Mouse (Mus musculus): ENCODE measurements at regions not wholly inside any gene's neighbourhood (a gene's known extent, or its start where the extent isn't known, plus 50 kb on each side); places are given as distances from the start of the nearest gene placed in this dataset.

GRCm38 (mm10) chr8:17618846-17619245 is 1359.2 kb downstream of the Defb40 start:
- Histone ChIP-seq H3K36me3 (ENCODE audit: control insufficient read depth, insufficient read depth) (no peaks in the 10 kb centered on the region), H3K4me3 (ENCODE audit: low read depth, low read length) (no peak overlapping the region), H3K9me3 (replicated peaks; ENCODE audit: control insufficient read depth, low read length) (no peaks in the 10 kb centered on the region), H3K27me3 (ENCODE audit: control insufficient read depth, insufficient read depth, low read depth, low read length) (no peaks in the 10 kb centered on the region), H3K4me2 (ENCODE audit: low read depth, low read length) (no peak overlapping the region), H3K27ac (ENCODE audit: low read length) (no peak overlapping the region), H3K4me1 (ENCODE audit: control insufficient read depth, low read depth, low read length) (no peaks in the 10 kb centered on the region), H3K9ac (ENCODE audit: low read depth, low read length) (no peak overlapping the region)
- no peak for ATAC-seq (ENCODE audit: low read depth)

GRCm38 (mm10) chr8:17618147-17618546 is 1359.9 kb downstream of the Defb40 start:
- ATAC-seq (ENCODE audit: low read depth) = no peak

GRCm38 (mm10) chr8:17602861-17603260 is 1375.2 kb downstream of the Defb40 start:
- no peaks in the 10 kb centered on the region for H3K27me3 ChIP-seq (ENCODE audit: control insufficient read depth, insufficient read depth, low read depth, low read length)
- 12% methylated on average over 1 of the region's 1 CpGs for WGBS (ENCODE audit: insufficient replicate concordance)
- H3K36me3 ChIP-seq (ENCODE audit: control insufficient read depth, insufficient read depth) = no peaks in the 10 kb centered on the region
- H3K9me3 ChIP-seq (replicated peaks; ENCODE audit: control insufficient read depth, low read length) = no peaks in the 10 kb centered on the region
- no peak overlapping the region for H3K4me2 ChIP-seq (ENCODE audit: low read depth, low read length)
- no peak overlapping the region for H3K9ac ChIP-seq (ENCODE audit: low read depth, low read length)
- no peak overlapping the region for H3K27ac ChIP-seq (ENCODE audit: low read length)
- ATAC-seq (ENCODE audit: low read depth) = no peak
- no peak overlapping the region for H3K4me3 ChIP-seq (ENCODE audit: low read depth, low read length)
- H3K4me1 ChIP-seq (ENCODE audit: control insufficient read depth, low read depth, low read length) = no peaks in the 10 kb centered on the region

More at GRCm38 (mm10) chr8:17618147-17618546, 1359.9 kb downstream of the Defb40 start:
- Histone ChIP-seq H3K27ac (ENCODE audit: low read length) (no peak overlapping the region), H3K27me3 (ENCODE audit: control insufficient read depth, insufficient read depth, low read depth, low read length) (no peaks in the 10 kb centered on the region), H3K9me3 (replicated peaks; ENCODE audit: control insufficient read depth, low read length) (no peaks in the 10 kb centered on the region), H3K4me3 (ENCODE audit: low read depth, low read length) (no peak overlapping the region), H3K4me2 (ENCODE audit: low read depth, low read length) (no peak overlapping the region), H3K4me1 (ENCODE audit: control insufficient read depth, low read depth, low read length) (no peaks in the 10 kb centered on the region), H3K9ac (ENCODE audit: low read depth, low read length) (no peak overlapping the region), H3K36me3 (ENCODE audit: control insufficient read depth, insufficient read depth) (no peaks in the 10 kb centered on the region)

- Histone ChIP-seq H3K4me1 (ENCODE audit: control insufficient read depth, low read depth, low read length) (no peaks in the 10 kb centered on the region), H3K4me3 (ENCODE audit: low read depth, low read length) (no peak overlapping the region), H3K4me2 (ENCODE audit: low read depth, low read length) (no peak overlapping the region), H3K9me3 (replicated peaks; ENCODE audit: control insufficient read depth, low read length) (no peaks in the 10 kb centered on the region), H3K27me3 (ENCODE audit: control insufficient read depth, insufficient read depth, low read depth, low read length) (no peaks in the 10 kb centered on the region), H3K36me3 (ENCODE audit: control insufficient read depth, insufficient read depth) (no peaks in the 10 kb centered on the region), H3K27ac (ENCODE audit: low read length) (no peak overlapping the region), H3K9ac (ENCODE audit: low read depth, low read length) (no peak overlapping the region)
- no peak for ATAC-seq (ENCODE audit: low read depth)
- WGBS (ENCODE audit: insufficient replicate concordance) = 57% methylated on average over 4 of the region's 4 CpGs
These were observed 1379.3 kb downstream of the Defb40 start for GRCm38 (mm10) chr8:17598736-17599135.

GRCm38 (mm10) chr8:17596559-17596958 is 1381.5 kb downstream of the Defb40 start:
- H3K36me3 ChIP-seq (ENCODE audit: control insufficient read depth, insufficient read depth) = no peaks in the 10 kb centered on the region
- no peak overlapping the region for H3K4me3 ChIP-seq (ENCODE audit: low read depth, low read length)
- no peaks in the 10 kb centered on the region for H3K4me1 ChIP-seq (ENCODE audit: control insufficient read depth, low read depth, low read length)
- no peak overlapping the region for H3K4me2 ChIP-seq (ENCODE audit: low read depth, low read length)
- no peaks in the 10 kb centered on the region for H3K9me3 ChIP-seq (replicated peaks; ENCODE audit: control insufficient read depth, low read length)
- ATAC-seq (ENCODE audit: low read depth) = no peak
- H3K27ac ChIP-seq (ENCODE audit: low read length) = no peak overlapping the region
- no peak overlapping the region for H3K9ac ChIP-seq (ENCODE audit: low read depth, low read length)
- H3K27me3 ChIP-seq (ENCODE audit: control insufficient read depth, insufficient read depth, low read depth, low read length) = no peaks in the 10 kb centered on the region

GRCm38 (mm10) chr8:17594607-17595006 is 1383.4 kb downstream of the Defb40 start:
- H3K36me3 ChIP-seq (ENCODE audit: control insufficient read depth, insufficient read depth) = no peaks in the 10 kb centered on the region
- no peak overlapping the region for H3K27ac ChIP-seq (ENCODE audit: low read length)
- no peaks in the 10 kb centered on the region for H3K4me1 ChIP-seq (ENCODE audit: control insufficient read depth, low read depth, low read length)
- H3K9me3 ChIP-seq (replicated peaks; ENCODE audit: control insufficient read depth, low read length) = no peaks in the 10 kb centered on the region
- no peaks in the 10 kb centered on the region for H3K27me3 ChIP-seq (ENCODE audit: control insufficient read depth, insufficient read depth, low read depth, low read length)
- H3K4me2 ChIP-seq (ENCODE audit: low read depth, low read length) = no peak overlapping the region
- H3K9ac ChIP-seq (ENCODE audit: low read depth, low read length) = no peak overlapping the region
- no peak overlapping the region for H3K4me3 ChIP-seq (ENCODE audit: low read depth, low read length)
- WGBS (ENCODE audit: insufficient replicate concordance) = 28% methylated on average over 1 of the region's 1 CpGs
- ATAC-seq (ENCODE audit: low read depth) = no peak

DNA sequence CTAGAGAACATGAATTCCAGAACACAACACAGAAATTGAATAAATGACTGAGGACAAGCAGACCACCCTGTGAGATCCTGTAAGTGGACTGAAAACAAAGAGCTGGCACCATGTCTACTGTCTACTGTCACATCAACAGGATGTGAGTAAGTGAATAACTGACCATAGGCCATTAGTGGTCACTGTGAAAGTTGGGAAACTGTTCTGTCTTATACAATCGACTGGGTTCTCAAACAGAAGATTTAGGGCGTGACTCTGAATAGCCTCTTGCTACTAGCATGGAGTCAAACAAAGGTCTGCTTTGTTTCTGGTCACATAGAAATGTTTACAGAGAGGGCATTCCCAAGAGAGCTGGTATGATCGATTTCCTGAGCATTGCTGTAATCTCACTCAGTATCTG is 1387.9 kb downstream of the Defb40 start:
- H3K36me3 ChIP-seq (ENCODE audit: control insufficient read depth, insufficient read depth) = no peaks in the 10 kb centered on the region
- no peaks in the 10 kb centered on the region for H3K27me3 ChIP-seq (ENCODE audit: control insufficient read depth, insufficient read depth, low read depth, low read length)
- 45% methylated on average over 3 of the region's 3 CpGs for WGBS (ENCODE audit: insufficient replicate concordance)
- H3K4me2 ChIP-seq (ENCODE audit: low read depth, low read length) = no peak overlapping the region
- H3K4me3 ChIP-seq (ENCODE audit: low read depth, low read length) = no peak overlapping the region
- no peak overlapping the region for H3K9ac ChIP-seq (ENCODE audit: low read depth, low read length)
- no peak overlapping the region for H3K27ac ChIP-seq (ENCODE audit: low read length)
- no peak for ATAC-seq (ENCODE audit: low read depth)
- no peaks in the 10 kb centered on the region for H3K4me1 ChIP-seq (ENCODE audit: control insufficient read depth, low read depth, low read length)
- H3K9me3 ChIP-seq (replicated peaks; ENCODE audit: control insufficient read depth, low read length) = no peaks in the 10 kb centered on the region

GRCm38 (mm10) chr8:17588189-17588588 is 1389.9 kb downstream of the Defb40 start:
- no peaks in the 10 kb centered on the region for H3K36me3 ChIP-seq (ENCODE audit: control insufficient read depth, insufficient read depth)
- no peaks in the 10 kb centered on the region for H3K9me3 ChIP-seq (replicated peaks; ENCODE audit: control insufficient read depth, low read length)

DNA sequence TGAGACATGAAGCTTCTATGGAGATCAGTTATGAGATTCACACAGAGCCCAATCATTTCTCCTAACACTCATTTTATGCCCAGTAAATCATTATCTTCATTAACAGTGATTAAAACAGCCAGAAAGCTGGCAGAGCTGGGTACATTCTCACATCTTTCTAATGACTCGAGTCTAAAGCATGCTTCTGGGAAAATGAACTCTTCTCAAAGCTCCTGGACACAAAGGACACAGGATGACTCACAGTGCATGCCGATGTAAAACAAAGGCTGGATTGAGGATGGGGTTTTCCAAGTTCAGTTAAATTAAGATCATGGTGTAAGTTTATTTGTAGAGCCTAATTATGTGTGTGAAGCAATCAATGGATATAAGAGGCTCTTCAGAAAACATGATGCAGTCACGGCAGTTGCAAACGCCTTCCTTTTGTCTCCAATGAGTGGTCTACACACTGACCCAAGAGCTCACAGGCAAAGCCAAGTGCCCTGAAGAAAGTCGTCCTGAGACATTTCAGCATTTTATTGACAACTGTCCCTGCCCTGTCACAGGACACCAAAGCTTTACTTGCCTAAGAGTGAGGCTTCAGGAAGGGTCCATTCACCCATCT is 1390.7 kb downstream of the Defb40 start:
- H3K36me3 ChIP-seq (ENCODE audit: control insufficient read depth, insufficient read depth) = no peaks in the 10 kb centered on the region
- H3K9me3 ChIP-seq (replicated peaks; ENCODE audit: control insufficient read depth, low read length) = no peaks in the 10 kb centered on the region
- WGBS (ENCODE audit: insufficient replicate concordance) = 42% methylated on average over 5 of the region's 5 CpGs
- H3K4me2 ChIP-seq (ENCODE audit: low read depth, low read length) = no peak overlapping the region
- no peaks in the 10 kb centered on the region for H3K4me1 ChIP-seq (ENCODE audit: control insufficient read depth, low read depth, low read length)
- no peaks in the 10 kb centered on the region for H3K27me3 ChIP-seq (ENCODE audit: control insufficient read depth, insufficient read depth, low read depth, low read length)
- H3K4me3 ChIP-seq (ENCODE audit: low read depth, low read length) = no peak overlapping the region
- no peak overlapping the region for H3K27ac ChIP-seq (ENCODE audit: low read length)
- no peak for ATAC-seq (ENCODE audit: low read depth)
- no peak overlapping the region for H3K9ac ChIP-seq (ENCODE audit: low read depth, low read length)

More at GRCm38 (mm10) chr8:17588189-17588588, 1389.9 kb downstream of the Defb40 start:
- no peaks in the 10 kb centered on the region for H3K27me3 ChIP-seq (ENCODE audit: control insufficient read depth, insufficient read depth, low read depth, low read length)
- no peak overlapping the region for H3K4me2 ChIP-seq (ENCODE audit: low read depth, low read length)
- no peak for ATAC-seq (ENCODE audit: low read depth)
- H3K4me1 ChIP-seq (ENCODE audit: control insufficient read depth, low read depth, low read length) = no peaks in the 10 kb centered on the region
- no peak overlapping the region for H3K27ac ChIP-seq (ENCODE audit: low read length)
- H3K4me3 ChIP-seq (ENCODE audit: low read depth, low read length) = no peak overlapping the region
- no peak overlapping the region for H3K9ac ChIP-seq (ENCODE audit: low read depth, low read length)

Data from liver, embryonic 16.5 days (tissue).